Mouse (Mus musculus) ovary, adult 18-20 months (tissue): ENCODE measurements around the gene Nrxn3.

Experiments used
- DNase-seq: peaks from one replicate; pipeline ENCODE4 v3.0.0; 2022; ENCODE audit warnings: low spot score, mixed read lengths

The Nrxn3 gene

GRCm38 (mm10) chr12:89707913-89708312 lies 985.2 kb downstream of the Nrxn3 start:
- no peak for DNase-seq

DNA sequence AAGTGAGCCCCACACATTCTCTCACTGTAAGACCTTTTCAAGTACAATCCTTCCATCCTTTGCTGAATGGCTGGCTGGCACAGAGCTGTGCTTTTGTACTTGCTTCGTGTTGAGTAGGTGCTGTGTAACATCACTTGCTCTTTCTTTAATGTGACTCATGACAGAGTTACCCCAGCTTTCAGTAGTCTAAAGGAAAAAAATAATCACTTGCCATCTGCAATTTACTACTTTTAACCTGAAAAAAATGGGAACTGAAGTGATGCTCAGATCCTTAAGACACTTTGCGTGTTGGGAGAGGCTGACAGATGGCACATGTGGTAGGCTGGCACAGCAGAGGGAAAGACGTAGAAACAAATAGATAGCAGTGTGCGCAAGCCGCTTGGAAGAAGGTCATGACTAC lies 987.8 kb downstream of the Nrxn3 start:
- no peak for DNase-seq

GRCm38 (mm10) chr12:89711791-89712190 lies 989.1 kb downstream of the Nrxn3 start:
- DNase-seq: no peak

- DNase-seq: no peak
These were observed 996.8 kb downstream of the Nrxn3 start for GRCm38 (mm10) chr12:89719194-89720080.

- no peak for DNase-seq
These were observed 998.3 kb downstream of the Nrxn3 start for GRCm38 (mm10) chr12:89720945-89721344.

GRCm38 (mm10) chr12:89722462-89722861 lies 999.8 kb downstream of the Nrxn3 start:
- DNase-seq: no peak

DNA sequence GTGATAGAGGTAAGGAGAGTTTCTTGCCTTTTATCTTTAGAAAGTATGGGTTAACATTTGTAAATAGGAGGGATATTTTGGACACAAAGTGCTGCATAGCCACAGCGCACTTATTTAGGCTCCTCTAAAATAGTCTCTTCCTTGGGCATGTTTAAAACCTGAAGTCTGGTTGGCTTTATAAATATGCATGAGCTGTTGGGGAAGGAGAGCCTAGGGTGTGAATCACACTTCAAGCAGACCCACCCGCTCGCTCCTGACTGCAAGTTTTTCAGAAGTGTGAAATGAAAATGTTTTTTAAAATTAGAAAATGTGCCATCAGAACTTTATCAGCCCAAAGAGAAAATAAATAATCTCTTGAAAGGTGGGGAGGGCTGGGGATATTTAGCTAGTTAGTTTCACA lies 1001.4 kb downstream of the Nrxn3 start:
- DNase-seq: no peak

DNA sequence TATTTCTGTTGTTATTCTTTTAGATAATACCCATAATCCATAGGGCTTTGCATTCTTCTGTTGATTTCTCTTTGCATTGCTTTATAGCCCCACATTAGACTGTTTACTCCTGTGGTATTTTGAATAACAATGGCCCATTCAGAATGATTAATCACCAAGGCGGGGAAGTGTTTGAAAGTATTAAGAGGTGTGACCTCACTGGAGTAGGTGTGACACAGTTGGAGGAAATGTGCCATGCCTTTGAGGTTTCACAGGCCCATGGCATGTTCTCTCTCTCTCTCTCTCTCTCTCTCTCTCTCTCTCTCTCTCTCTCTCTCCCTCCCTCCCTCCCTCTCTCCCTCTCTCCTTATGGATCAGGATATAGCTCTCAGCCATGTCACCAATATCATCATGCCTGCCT lies 1019.6 kb downstream of the Nrxn3 start:
- DNase-seq: no peak

- no peak for DNase-seq
These were observed 1020.1 kb downstream of the Nrxn3 start for GRCm38 (mm10) chr12:89742796-89743195.

GRCm38 (mm10) chr12:89764191-89765082 lies 1041.8 kb downstream of the Nrxn3 start:
- DNase-seq: no peak

DNA sequence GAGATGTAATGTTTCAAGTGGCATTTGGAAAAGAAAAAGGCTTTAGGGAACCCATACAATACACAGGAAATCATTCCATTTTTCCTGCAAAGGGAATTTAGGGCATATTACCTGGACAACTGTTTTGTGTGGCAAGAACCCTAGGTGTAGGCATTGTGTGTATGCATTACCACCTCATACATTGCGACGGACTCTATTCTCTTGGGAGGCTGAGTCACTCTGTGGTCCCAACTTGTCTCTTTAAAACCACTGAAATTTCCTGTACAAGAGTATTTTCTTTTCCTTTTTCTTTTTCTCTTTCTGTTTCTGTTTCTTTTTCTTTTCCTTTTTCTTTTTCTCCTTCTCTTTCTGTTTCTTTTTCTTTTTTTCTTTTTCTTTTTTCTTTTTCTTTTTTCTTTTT lies 1042.5 kb downstream of the Nrxn3 start:
- no peak for DNase-seq

- no peak for DNase-seq
These were observed 1066.1 kb downstream of the Nrxn3 start for GRCm38 (mm10) chr12:89788794-89789193.

GRCm38 (mm10) chr12:89789981-89790380 lies 1067.3 kb downstream of the Nrxn3 start:
- DNase-seq: no peak

DNA sequence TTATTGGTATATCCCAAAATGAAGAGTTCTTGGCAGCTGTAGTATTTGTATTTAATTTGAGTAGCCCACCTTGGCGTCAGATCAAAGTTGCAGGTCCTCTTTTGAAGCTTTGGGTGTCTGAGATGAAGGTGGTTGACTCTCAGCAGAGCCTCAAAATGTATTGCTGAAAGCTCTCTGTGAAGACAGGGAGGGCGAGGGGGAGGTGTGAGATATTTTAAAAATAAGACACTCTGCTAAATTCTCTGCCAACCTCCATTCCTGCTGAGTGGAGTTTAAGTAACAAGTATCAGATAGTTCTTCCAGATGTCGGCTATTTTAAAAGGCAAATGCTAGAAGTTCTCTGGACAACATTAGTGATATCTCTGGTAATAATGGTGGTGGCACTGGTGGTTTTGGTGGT lies 1069.2 kb downstream of the Nrxn3 start:
- DNase-seq: no peak

DNA sequence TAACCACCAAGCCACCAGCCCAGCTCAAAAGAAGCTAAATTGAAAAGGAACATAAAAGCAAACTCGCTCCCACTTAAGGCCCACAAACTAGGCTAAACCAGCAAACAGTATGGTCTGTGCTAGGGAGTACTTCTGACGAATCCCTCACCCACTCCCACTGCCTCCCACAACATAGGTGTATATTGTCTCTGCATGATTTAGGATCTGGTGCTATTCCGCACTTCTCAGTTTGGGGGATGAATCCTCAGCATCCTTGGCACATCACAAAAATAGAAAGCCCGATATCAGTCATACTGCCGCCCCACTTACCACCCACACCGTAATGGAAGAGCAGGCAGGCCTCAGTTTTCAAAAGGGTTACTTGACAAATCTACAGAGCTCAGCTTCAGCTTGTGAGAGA lies 1072.1 kb downstream of the Nrxn3 start:
- DNase-seq: no peak

- DNase-seq: no peak
These were observed 1085.5 kb downstream of the Nrxn3 start for GRCm38 (mm10) chr12:89808217-89808616.

DNA sequence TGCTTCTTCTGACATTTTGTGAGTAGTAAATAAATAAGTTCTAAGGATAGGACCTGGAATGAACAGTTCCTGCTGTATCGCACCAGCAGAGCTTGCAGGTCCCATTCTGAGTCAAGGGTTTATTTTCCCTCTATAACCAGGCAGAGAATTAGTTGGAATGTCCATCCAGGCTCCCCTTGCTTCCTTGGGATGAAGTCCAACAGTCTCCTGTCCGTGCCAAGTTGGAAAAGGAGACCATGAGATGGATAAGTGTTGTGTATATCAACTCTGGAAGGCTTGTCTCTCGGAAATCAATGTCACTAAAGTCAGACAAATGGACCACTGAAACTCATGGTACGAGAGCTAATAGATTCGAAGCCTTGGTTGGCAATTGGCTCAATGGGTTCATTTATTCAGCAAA lies 1087.5 kb downstream of the Nrxn3 start:
- no peak for DNase-seq

- peak; percentile 59 for DNase-seq
These were observed 1089.3 kb downstream of the Nrxn3 start for GRCm38 (mm10) chr12:89811815-89812549.

- DNase-seq: no peak
These were observed 1090.0 kb downstream of the Nrxn3 start for GRCm38 (mm10) chr12:89812550-89813207.

DNA sequence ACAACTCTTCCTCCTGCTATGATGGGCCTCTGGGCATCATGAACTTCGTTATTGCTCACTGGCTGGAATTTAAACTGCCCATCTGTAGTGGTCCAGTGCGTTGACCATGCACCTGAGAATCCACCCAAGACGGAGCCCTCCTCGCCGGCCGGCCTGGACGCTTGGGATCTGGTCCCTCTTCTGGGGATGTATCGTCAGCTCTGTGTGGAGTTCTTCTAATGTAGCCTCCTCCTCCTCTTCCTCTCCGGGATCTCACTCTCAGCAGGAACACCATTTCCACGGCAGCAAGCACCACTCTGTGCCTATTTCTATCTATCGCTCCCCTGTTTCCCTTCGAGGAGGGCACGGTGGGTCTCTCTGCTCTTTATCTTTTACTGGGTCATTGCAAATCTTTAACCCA lies 1090.6 kb downstream of the Nrxn3 start:
- no peak for DNase-seq

- DNase-seq: no peak
These were observed 1091.0 kb downstream of the Nrxn3 start for GRCm38 (mm10) chr12:89813718-89814117.

GRCm38 (mm10) chr12:89814536-89814935 lies 1091.9 kb downstream of the Nrxn3 start:
- DNase-seq: no peak
